Mouse (Mus musculus) thymus, postnatal 14 days (tissue): ENCODE measurements around the gene Pard3b.

Experiments
- DNase-seq: peaks from one replicate; pipeline ENCODE4 v3.0.0; 2021

The Pard3b gene

GRCm38 (mm10) chr1:62412988-62413387 is 774.4 kb downstream of the Pard3b start:
- DNase-seq: no peak

GRCm38 (mm10) chr1:62414521-62414920 is 775.9 kb downstream of the Pard3b start:
- no peak for DNase-seq

DNA sequence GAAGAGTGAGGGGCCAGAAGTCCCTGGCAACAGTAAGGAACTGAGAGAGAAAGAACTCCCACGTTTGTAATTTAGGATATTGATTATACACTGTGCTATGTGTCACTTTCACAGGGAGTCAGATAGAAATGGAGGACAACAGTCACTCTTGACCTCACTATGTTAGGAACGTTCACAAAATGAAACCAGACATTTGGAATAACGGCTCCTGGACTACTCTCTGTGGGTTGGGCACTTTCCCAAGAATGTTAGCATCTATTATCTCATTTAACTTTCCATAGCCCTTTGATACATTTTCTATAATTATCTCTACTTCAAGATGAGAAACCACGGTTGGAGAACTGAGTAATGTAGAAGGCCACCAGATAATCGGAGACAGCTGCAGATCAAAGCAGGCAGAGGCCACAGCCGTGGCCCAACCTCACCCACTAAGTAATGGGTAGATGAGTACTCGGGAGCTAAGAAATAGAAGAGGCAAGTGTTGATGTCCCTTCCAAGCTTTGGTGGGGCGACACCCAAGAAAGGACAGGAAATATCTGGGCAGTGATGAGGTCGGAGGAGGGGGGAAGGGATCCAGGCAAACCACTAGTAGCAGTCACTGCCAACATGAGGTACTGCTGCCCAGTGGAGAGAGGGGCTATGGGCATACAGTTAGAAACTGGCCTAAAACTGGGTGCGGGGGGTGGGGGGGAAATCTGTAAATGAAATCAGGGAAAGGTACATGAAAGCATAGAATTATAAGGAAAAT is 778.2 kb downstream of the Pard3b start:
- DNase-seq: no peak

DNA sequence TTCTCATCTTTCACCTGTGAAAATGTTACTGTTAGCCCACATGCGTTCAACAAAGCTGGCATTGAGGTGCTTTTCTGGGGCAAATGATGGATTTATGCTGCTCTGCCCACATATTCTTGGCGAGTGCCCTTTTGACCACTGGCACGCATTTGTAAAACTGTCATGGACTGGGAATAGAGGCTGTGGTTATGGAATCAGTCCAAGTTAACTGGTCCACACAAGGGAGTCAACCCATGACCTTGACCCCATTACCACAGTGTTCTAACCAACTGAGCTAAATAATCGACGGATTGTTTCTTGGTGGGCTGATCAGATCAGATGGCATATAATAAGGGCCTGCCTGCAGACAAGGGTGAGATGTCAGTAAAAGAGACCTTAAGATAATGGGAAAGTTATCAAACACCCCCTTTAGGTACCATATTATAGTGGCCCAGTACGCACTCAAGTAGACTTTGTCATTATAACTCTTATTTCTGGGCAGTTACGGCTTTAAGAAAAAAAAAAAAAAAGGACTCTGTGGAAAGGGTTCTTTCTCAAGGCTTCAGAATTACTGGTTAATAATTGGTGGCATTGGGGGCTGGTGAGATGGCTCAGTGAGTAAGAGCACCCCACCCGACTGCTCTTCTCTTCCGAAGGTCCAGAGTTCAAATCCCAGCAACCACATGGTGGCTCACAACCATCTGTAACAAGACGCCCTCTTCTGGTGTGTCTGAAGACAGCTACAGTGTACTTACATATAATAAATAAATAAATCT is 784.4 kb downstream of the Pard3b start:
- DNase-seq: no peak

DNA sequence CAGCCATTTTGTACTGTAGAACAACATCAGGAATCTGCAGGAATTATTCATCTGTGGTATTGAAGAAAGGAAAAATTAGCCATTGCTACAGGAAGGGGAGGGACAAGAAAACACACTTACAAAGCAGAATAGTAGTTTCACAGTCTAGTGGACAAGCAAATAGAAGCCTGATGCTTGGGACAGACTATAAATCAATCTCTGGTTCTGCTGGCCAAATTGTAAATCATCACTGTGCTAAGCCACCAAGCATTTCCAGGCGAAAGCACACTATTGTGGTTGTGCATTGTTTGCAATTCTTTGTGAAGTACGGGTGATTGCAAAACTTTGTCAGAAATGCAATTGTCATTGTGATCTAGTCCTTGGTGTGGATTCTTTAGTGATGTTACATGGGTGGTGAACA is 786.7 kb downstream of the Pard3b start:
- no peak for DNase-seq

DNA sequence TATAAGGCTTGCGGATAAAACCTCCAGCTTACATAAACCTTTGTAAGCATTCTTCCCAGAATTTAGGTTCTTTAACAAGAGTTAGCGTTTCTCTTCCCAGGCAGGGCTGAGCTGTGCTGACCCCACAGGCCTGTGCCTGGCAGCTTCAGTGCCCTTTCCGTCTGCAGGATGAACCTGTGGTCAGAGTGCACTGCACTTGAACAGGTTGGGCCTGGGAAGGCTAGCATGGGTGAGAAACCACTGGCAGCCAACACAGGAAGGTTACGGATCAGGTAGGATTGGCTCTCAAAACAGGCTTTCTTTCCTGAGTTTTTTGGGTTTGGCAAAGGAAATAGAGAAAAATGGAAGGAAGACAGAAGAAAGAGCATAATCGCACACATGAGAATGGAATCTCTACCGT is 790.1 kb downstream of the Pard3b start:
- DNase-seq: no peak

DNA sequence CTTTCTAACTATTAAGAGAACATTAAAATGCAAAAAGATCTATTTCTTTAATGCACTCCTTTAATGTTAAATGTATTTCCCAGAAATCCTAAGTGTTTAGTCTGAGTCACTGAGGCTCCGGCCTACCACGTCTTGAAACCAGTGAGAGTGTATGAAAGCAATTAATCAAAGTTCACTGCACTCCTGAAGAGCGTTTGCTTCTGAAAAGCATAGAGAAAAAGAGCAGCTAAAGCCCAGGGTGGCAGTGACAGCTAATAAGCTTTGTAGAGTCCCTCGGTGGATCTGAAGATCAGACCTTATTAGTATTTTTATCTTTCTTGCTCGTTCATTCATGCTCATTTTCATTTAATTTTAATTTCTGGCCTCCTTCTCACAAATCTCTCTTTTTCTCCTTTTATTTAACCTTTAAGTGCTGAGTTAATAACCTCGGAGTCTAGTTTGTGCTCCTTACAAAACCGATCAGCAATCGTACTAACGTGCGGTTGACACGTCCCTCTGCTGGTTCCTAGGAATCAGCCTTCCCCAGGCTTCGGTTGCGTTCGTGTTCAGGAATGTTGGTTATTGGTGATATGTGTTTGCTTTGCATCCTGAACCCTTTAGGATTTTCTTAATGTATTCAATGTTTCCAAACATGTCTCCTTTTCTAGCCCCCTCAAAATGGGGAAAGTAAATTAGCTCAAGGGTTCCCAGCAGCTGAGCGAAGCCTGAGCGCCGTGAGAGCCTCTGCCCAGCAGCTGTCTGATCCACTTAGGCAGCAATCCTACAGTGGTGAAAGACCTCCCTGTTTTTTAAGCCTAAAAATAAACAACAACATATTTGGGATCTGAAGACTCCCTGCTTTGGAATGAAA is 790.9 kb downstream of the Pard3b start:
- DNase-seq: no peak

DNA sequence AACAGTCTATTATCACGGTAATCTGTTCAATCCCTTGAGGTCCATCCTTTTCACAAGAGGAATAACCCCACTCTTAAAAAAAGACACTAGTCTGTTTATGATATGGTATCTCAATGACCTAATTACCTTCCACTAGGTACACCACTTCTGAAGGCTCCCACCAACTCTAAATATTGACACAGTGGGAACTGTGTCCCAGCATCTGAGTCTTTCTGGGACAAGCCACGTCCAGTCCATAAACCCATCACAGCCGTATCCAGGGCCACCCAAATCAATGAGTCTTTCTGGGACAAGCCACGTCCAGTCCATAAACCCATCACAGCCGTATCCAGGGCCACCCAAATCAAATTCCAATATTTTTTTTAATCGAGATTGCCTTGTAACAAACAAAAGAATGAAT is 792.4 kb downstream of the Pard3b start:
- DNase-seq: no peak

- DNase-seq: no peak
Measured at GRCm38 (mm10) chr1:62433891-62434290, 795.3 kb downstream of the Pard3b start.

GRCm38 (mm10) chr1:62435844-62436243 is 797.2 kb downstream of the Pard3b start:
- no peak for DNase-seq

GRCm38 (mm10) chr1:62436304-62436703 is 797.7 kb downstream of the Pard3b start:
- no peak for DNase-seq

GRCm38 (mm10) chr1:62437493-62437892 is 798.9 kb downstream of the Pard3b start:
- DNase-seq: no peak

DNA sequence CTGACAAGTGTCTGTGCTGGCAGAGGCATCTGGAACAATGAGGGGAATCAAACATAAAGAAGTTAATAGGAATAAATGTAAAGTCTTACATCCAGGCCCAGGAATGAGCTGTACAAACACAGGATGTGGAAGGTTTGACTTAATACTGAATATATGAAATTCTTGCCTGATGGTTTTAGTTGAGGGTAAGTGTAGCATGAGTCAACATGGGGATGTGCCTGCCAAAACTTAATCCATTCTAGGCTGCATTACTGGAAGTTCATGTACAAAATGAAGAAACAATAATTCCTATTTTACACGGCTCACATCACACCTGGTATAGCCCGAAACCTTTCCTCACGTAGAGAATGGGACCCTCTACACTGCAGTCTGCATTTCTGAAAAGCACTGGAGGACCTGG is 805.8 kb downstream of the Pard3b start:
- no peak for DNase-seq

DNA sequence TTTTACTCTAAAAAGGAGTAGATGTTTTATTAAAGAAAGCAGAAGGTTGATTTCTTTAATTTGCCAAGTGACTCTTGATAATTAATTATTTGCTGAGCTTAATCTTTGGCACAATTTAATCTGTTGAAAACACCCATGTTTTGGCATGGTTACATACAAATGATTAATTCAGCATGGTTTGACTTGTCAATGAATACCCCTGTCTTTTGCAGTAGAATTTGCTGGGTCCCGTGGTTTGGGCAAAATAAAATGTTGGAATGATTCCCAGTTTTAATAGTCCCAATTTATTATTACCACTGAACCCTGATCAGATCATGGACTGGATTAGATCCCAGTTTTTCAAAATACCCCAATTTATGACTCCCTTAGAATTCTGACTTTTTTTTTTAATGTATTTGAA is 808.2 kb downstream of the Pard3b start:
- DNase-seq: no peak

DNA sequence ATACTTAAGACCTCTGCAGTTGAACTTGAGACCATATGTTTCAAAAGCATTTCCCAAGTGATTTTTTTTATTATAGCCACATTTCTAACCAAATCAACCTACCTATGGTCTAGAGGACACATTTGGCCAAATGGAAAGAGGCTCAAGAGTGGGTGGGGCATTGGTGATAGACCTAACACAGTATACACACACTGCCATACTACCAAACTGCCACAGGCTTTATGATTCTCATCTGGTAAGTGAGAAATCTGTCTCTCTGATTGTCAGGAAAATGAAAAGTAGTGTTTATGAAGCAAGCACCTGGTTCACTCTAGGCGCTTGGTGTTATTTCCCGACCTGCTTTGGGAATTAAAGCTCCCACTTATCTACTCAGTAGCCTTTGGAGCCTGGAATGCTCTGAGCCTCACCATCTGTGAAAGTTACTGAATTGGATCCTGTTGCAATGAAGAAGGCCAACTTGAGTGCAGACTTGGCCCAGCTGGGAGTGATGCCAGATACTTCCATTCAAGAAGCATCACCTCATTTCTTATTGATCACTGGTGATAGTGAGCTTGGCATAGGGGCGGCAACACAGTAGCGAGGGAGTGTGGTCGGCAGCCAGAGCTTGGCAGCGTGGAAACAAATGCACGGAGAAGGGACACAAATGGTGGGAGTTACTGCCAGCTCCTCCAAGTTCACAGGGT is 810.7 kb downstream of the Pard3b start:
- no peak for DNase-seq

DNA sequence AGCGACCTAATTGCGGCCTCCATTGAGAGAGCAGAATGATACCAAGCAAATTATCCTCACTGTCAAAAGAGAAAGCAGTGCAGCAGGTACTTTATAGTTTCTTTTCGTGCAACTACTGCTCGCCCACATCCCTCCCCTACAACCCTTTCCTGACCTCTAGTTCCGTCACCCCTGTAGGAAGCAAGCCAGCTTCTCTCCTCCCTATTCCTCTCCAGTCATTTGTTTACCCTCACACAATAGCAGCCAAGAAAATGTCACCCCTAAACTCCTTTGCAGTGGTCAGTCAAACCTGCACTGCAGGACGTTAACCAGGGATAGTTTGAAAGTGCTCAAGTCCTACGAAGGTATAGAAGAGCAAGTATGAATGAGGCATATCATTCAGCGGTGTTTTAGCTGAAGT is 826.9 kb downstream of the Pard3b start:
- DNase-seq: no peak

GRCm38 (mm10) chr1:62466544-62466943 is 827.9 kb downstream of the Pard3b start:
- DNase-seq: no peak

DNA sequence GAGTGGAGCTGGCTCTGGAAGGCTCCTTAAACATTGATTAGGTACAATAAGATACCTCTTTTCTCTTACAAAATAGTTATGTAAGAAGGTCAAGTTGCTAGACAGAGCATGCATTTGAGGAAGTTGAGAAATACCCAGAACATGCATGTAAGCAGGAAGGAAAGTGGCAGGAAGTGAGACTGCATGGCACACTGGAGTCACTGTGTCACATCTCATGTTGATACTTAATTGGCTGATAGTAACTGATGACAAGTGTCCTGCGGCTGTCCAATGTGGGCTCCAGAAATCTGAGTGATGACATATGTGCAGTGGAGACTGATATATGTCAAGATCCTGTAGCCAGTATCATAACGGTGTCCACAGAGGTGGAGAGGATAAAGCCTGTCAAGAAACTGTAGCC is 844.4 kb downstream of the Pard3b start:
- DNase-seq: no peak

GRCm38 (mm10) chr1:62488871-62489270 is 850.2 kb downstream of the Pard3b start:
- no peak for DNase-seq

DNA sequence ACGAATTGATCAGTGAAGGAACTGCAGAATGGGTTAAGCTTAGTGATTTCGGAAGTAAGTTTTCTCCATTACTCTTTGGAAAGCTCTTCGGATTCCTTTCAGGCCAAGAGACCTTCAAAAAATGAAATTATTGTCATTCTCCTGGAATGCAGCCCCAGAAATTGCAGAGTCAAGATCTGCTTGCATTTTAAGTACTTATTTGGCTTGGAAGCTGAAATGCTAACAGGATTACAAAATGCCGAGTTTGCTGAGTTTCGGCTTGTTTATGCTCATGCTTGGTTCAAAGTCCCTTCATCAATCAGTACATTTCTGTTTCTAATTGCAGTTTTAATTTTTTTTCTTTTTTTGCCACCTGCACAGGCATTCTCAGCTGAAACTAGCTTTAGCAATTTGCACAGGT is 860.5 kb downstream of the Pard3b start:
- DNase-seq: no peak

- no peak for DNase-seq
Measured at GRCm38 (mm10) chr1:62510501-62510900, 871.9 kb downstream of the Pard3b start.

DNA sequence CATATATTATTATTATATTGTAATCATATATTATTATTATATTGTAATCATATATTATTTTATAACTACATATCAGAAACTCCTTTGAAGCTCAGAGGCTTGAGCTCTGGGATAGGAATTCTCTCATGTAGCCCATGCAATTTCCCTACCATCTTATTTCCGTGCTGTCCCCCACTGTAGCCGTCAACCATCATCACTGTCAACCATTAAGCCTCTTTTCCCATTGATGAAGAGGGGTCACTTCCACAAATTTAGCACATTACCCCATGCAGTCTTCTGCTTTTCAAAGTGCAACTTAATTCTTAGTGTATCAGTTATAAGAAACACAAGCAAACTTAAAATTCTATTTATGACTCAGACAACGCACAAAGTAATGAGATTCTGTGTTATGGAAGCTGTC is 873.1 kb downstream of the Pard3b start:
- DNase-seq: no peak

GRCm38 (mm10) chr1:62518621-62519213 is 880.1 kb downstream of the Pard3b start:
- no peak for DNase-seq
